Mouse (Mus musculus) frontal cortex, postnatal 10 days (tissue): Measurements from ENCODE around the gene Stk4.
"Not testable (repeated sequence)": the region's sequence is repeated elsewhere in the genome, so short reads cannot be mapped to it uniquely, and the experiment has no call there.

Experiments
- DNase-seq, 2 experiments: peaks; one replicate each; pipeline ENCODE4 v3.0.0; 2022; ENCODE audit warnings: low spot score in 2 of 2, mixed read lengths in 1 of 2

The Stk4 gene

DNA sequence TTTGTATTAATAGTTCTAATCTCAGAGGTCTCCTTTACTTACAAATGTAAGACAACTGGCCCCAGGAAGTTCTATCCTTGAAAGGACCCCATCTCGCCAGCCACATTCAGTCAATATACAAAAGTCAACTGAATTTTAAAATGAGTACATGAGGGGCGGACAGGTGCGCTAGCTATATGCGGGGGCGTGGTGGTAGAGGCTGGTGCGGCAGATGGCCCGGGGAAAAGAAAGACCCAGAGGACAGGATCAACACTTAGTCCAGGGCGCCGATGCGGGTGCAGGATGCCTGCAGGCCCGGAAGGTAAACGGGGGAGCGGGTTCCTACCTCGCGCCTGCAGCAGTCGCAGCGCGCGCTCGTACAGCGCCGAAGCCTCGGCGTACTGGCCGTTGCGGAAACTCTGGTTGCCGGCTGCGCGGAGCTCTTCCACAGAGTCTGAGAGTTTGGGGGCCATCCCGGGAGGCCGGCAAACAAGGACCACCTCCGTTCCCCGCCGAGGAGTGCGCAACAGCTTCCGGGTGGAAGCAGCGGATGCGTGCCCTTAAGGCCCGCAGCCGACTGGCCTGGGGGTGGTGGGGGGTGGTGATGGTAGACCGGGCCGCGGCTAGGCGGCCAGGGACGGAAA is at the start of gene Stk4:
Gene Stk4, plus strand, starts transcription at position 181 of the 623 bp plus-strand sequence.
- peak; percentile 28 to 60 for DNase-seq

DNA sequence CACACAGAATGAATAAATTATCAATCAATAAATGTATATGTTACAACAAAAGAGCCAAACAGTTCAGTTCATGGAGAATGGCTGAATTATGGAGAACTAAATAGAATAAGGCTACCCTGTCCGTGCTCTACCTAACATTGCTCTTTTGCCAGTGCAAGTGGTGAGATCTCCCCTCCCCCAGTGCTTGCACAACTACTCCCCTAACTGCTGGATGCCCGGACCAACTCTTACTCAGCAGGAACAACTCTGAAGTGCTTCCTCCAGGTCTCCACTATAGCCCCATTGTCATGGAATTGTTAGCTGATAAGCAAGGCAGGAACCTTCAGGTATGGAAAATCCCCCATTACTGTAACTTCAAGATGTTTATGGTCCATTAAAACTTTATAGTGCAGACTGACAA is 48.0 kb upstream of the Stk4 start:
- DNase-seq, result no peak

DNA sequence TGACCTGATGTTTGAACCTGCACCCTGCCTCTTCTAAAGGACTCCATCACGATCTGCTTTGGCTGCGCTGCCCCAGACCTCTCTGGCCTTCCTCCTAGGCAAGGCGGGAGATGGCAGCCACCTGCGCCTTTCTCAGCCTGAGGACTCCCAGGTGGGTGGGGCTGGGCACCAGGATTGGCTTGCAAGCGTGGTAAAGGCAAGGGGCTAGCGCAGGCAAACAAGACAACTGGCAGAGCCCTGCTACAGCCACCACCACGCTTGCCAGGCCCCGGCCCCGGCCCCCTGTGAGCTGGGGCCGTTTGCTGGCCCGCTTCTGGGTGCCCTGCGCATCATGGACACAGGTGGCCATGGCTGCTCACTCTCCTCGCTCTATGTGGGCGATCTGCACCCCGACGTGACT is 45.0 kb upstream of the Stk4 start, which contains the start of gene Pabpc1l:
Gene Pabpc1l, plus strand, starts transcription at position 301 of the 400 bp plus-strand sequence.
- no peak for DNase-seq

DNA sequence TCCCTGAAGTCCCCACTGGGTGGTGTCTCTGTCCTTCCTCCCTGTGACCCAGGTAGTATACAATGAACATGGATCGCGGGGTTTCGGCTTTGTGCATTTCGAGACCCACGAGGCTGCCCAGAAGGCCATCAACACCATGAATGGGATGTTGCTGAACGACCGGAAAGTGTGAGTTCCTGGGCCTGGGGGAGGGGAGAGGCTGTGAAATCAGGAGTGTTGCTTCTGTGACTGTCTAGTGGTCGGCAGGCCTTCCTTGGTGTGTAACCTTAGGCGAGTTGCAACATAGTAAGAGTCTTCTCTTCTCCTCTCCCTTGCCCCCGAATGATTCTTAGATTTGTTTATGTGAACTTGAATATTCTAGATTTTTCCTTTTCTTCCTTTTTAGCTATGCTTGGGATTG is 39.0 kb upstream of the Stk4 start:
- DNase-seq, result no peak

DNA sequence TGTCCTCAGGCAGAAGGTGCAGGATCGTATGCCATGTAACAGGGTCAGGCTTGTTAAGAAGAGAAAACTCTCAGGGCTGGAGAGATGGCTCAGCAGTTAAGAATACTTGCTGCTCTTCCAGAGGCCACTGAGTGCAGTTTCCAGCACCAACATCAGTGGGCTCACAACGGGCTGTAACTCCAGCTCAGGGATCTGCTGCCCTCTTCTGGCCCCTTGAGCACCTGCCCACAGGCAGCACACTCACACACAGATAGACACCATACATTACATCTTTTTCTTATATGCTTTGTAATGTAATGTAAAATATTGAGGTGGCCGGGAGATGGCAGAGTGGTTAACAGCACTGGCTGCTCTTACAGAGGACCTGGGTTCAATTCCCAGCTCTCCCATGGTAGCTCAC is 37.1 kb upstream of the Stk4 start:
- no peak for DNase-seq

DNA sequence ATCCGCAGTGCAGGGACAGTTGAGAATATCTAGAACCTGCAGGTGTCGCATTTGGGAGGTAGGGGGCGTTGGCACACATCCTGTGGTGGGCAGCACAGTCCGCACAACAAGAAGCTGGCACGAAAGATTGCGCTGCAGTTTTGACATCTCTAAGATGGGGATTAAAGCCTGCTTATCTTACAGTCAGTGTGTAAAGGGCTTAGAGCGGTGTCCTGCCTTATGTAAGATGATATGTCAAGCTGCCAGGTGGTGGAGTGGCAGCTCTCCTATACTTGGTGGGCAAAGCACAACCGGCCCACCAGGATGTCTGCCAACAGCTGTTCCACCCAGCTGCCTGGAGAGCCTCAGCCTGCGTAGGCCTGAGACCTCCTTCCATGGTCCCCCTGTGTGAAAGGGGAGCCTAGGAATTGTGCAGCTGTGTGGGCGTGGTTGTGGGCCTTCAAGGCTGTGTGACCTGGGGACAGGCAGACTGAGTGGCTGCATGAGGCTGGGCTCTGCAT is 33.6 kb upstream of the Stk4 start:
- DNase-seq, result no peak

DNA sequence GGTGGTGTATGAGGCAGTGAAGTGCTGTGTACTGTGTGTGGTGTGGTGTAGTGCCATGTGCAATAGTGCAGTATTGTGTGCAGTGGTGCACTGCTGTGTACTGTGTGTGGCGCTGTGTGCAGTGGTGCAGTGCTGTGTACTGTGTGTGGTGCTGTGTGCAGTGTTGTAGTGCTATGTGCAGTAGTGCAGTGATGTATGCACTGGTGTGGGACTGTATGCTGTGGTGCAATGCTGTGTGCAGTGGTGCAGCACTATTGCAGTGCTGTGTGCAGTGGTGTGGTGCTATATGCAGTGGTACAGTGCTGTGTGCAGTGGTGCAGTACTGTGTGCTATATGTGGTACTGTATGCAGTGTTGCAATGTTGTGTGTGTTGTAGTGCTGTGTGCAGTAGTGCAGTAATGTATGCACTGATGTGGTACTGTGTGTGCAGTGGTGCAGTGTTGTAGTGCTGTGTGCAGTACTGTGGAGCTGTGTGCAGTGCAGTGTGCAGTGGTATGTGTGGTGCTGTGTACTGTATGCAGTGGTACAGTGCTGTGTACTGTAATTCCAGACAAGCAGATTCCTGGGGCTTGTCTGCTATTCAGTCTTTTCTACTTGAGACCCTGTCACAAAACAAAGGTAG is 31.6 kb upstream of the Stk4 start:
- DNase-seq, result no peak

DNA sequence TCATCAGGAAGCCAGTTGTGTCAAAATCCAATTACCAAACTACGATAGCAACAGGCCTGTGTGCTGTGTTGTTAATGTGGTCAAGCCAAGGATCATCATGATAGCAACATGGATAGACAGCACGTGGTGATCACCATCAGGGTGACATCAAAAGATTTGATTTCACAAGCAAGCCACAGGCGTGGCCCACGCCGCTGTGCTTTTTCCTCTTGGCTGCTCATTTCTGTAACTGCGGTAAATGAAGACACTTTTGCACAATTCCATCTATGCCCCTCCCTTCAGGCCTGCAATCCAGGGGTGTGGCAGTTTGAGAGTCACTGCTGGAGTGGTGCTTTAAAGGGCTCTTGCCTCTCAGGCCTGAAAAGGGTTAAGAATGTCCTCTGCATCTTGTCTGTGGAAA is 29.2 kb upstream of the Stk4 start:
- no peak for DNase-seq

DNA sequence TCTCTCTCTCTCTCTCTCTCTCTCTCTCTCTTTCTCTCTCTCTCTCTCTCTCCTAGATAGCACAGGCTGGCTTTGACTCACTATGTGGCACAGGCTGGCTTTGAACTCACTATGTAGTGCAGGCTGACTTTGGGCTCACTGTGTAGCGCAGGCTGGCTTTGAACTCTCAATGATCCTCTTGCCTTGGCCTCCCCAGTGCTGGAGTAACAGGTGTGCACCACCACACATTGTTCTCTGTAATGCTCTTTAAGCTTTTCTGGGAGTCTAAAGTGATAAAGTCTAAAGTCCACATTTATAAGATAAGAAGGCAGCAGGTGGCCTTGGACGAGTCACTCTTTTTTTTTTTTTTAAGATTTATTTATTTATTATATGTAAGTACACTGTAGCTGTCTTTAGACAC is 28.6 kb upstream of the Stk4 start:
- no peak for DNase-seq

DNA sequence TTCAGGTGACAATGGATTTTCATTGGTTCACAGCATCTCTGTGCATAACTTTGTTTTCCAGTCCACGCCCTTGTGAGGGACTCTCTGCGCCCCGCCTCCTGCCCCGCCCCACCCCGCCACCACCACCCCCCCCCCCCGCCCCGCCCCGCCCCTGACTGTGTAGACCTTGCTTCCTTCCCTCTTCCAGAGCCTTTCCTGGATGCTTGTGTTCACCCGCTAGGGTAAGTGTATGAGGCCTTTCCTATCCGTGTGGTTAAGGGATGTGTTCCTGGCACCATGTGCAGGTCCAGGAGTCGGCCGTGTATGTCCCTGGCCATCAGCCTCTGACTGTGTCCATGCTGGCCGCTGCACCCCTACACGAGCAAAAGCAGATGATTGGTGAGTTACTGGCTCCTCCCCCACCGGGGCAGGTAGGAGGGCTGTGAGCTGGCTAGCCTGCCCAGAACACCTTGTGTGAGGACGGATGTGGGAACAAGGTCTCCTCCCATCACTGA is 22.9 kb upstream of the Stk4 start:
- no peak for DNase-seq

DNA sequence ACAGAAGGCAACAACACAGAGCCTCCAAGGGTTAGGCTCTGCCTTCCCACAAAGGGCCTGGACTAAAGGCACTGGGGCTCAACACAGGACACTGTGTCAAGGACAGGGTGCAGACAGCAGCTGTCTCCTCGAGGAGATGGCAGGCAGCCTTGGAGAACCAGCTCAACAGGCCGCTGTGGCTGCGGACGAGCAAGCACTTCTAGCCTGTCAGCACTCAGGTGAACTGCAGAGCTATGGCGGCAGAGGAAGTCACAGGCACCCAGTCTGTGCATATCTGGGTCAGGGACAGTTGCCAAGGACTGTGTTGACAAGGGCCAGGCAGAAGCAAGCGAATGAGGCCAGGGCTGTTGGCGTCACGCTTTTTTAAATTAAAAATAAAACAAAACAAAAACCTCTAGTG is 16.4 kb upstream of the Stk4 start:
- no peak for DNase-seq

DNA sequence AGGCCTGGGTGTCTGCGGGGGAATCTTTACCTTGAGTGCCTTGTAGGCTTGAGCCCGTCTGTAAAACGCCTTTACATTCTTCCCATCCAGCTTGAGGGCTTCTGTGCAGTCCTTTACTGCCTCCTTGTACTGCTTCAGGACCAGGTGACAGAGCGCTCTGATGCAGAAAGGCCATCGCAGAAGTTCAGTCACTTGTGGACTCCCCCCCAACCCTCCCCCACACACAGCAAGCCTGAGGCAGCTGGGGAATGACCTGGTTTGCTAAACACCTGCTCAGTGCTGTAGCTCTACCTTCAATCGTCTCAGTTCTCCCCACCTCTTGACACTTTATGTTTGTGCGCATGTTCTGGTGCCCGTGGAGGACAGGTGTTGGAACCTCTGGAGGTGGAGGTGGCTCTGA is 15.5 kb upstream of the Stk4 start:
- no peak for DNase-seq

DNA sequence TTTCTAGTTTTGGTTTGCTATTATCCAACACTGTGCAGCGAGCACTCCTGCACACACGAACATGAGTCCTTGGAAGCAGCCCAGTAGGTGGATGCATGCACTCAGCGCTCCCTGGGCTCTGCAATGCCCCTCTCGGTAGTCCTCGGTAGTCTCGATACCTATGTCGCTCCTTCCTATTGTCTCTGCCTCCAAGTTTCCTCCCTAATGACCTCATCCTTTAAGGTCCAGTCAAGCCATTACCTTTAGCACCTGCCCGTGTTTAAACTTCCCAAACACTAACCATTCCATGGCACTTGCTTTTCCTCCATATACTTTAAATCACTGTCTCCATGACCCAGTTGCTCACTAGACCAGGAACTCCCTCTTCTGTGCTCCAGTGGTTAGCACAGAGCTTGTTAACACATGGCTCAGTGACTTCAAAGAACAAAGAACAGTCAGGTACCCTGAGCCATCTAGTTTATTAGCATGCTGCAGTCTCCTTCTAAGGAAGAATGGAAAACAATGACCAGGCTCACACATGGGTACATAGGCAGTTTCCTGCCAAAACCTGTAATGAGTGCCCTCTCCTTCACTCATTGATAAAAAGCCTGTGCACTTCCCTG is 10.4 kb upstream of the Stk4 start:
- DNase-seq, result no peak

DNA sequence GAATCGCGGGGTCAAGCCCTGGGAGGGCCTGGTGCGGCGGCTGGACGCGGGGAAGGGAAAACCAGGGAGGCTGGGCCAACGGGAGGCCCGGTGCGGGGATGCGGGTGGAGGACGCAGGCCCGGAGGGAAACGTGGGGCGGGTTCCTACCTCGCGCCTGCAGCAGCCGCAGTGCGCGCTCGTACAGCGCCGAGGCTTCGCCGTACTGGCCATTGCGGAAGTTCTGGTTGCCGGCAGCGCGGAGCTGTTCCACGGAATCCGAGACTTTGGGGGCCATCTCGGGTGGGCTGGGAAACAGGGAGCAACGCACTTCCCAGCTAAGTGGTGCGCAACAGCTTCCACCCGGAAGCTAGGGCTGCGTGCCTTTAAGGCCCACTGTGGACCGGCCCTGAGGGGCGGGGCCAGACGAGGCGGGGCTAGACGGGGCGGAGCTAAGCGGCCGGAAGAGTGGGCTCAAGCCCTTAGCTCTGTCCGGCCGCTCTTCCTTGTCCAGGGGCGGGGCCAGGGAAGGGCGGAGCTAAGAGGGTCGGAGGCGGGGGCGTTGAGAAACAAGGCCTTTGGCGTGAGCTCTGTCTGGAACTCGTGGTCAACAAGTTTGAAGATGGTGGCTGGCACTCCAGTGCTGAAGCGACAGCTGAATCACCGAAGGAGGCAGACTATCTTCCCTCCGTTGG is 779 bp downstream of the Stk4 start, which contains the start of gene Tomm34:
Gene Tomm34, minus strand, starts transcription at position 405 of the 672 bp plus-strand sequence.
- DNase-seq, result peak; percentile 86 to 87

DNA sequence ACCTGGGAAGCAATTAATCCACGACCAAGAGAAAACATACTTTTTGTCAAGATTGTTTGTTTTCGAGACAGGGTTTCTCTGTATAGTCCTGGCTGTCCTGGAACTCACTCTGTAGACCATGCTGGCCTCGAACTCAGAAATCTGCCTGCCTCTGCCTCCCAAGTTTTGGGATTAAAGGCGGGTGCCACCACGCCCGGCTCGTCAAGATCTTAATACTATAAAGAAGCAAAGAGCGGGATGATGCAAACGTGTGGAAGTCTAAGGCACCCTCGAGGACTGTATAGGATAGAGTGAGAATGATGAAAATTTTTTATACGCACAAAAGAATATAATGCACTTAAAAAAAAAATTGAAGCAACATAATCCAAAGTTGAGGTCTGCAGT is 1.3 kb downstream of the Stk4 start:
- DNase-seq, result not testable (repeated sequence)

DNA sequence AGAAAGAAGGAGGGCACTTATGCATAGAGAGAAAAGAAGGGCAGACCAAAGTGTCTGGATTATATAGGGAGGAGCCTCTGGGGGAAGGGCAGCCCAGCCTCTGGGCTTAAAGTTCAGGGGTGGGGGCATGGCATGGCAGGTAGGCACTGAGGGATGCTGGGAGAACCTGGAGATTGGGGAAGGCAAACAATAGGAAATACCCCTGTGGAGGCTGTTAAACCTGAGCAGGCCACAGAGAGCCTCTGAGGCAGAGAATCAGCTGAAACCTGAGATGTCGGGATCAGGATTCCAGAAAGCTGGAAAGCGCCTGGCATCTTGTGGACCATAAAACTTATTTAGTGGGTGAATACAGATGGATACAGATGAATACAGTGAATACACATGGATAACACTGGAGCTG is 2.0 kb downstream of the Stk4 start:
- no peak for DNase-seq

DNA sequence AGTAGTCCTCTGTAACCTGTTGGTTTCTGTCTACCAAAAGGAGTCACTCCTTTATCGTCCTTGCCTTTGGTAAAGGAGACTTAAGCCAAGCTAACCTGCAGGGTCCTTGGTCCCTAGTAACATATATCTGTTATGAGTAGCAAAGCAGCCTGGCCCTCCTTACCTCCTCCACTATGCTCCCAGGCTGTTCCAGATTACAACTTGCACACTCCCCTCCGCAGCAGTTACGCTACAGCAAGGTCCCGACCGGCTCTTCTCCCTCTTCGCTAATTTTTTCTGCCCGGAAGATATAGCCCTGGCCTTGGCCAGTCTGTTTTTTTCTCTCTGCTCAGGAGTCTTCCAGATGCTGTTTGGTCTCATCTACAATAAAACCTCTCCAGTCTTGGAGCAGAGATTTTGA is 3.0 kb downstream of the Stk4 start:
- DNase-seq, result no peak

DNA sequence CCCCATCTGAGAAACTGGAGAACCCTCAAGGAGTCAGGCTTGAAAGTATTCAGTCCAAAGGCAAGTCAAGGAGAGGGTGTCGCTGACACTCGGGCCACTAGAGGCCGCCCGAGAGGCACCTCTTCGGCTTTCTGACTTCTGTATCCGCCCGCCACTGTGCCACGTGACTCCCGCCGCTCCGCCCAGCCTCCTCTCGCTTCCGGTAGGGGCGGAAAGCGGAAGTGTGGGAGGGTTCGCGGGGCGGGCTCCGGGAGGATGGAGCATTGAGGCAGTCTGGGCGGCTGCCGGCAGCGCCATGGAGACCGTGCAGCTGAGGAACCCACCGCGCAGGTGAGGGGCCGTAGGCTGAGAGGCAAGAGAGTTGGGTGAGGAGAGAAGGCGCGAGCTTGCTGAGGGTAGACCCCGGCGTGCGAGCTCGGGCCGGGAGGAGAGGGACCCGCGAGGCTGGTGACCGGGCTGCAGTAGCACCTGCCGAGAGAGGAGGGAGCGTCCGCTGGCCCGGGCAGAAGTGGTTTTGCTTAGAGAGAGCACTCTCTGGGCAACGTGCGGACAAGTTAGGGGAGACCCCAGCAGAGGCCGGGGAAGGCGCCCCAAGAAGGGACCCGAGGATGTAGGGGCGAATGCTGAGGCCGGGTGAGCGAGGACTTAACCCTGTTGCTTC is 3.9 kb downstream of the Stk4 start:
- peak; percentile 94 to 97 for DNase-seq

DNA sequence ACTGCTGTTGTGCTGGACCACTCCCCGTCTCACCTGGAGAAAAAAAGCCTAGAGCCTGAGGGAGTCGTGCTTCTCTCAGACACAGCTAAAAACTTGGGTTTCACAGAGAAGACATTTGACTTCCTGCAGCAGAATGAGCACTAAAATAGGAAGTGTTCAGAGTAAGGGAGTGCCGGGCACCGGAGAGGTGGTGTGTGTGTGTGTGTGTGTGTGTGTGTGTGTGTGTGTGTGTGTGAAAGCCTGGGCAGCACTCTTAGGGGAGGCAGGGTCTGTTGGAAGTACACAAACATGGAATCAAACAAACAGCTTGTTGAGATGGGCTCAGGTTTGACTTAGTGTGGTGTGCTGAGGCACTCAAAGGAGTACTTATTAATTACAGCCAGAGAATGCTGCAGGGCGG is 5.0 kb downstream of the Stk4 start:
- DNase-seq, result no peak

DNA sequence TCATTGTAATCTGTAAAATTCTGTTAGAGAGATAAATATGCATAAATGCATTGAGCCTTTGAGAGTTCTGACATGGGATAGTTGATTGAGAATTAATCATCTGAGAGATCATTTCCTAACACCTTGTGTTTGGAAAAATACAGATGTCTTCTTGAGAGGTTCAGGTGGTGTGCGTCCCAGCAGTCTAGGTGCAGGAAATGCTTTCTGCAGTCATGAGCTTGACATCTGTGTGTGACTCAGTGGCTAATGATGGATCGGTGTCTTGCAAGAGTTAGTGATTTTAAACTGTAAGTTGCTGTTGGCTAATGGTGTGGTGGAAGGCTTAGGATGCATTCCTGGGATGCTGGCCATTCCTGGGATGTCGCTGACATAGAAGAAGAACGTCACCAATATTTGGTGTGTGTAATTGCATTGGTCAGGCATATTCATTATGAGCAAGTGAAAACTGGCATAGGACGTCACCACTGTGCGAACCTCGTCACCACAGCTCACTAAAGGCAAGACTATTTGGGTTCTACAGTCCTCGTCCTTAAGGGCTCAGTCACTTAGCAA is 6.8 kb downstream of the Stk4 start:
- no peak for DNase-seq

DNA sequence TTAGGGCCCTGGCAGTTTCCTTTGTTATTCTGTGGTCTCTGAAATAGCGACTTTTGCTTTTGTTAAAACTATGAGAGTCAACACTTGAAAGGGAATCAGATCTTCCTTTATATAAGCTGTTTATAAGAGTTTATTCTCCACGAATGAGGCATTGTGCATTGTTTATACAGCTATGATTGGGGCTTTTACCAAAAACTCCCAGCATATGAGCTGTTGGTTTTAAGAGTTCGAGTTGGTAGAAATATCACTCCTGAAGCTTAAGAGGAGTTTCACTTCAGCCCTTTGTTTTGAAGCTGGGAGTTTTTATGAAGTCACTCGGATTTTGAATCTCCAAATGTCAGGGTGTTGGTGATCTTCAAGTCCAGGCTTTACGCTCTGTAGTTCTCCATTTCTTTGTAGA is 7.8 kb downstream of the Stk4 start:
- no peak for DNase-seq

DNA sequence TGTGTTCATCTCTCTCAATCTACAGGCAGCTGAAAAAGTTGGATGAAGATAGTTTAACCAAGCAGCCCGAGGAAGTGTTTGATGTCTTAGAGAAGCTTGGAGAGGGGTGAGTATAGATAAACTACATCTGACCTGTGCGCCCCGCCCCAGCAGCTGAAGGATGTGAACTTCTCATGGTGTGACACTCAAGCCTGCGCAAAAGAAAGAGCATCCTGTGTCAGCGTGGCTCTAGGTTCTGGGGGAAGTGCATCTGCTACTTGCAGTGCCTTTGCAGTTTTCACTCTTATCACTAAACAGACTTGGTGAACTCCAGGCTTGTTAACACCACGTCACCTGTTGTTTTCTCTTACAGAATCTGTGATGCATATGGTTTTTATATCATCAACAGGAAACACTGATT is 9.4 kb downstream of the Stk4 start:
- no peak for DNase-seq
